In genomic region chr16:78575190-78575851, GRCm38 (mm10) we compare ENCODE assay signal across 8 mouse cellular contexts. TPM values are rescaled to one million over a fixed set of nuclear protein-coding genes. Genes with fewer than 3 reads are reported as not detected.
DNase-seq lines count a peak whose midpoint lies in the region; ATAC-seq lines count a peak whose summit lies in the region.

No protein-coding gene starts in this region.

- DNase-seq in heart, embryonic 10.5 days (ENCODE audit: low spot score): no peak
- DNase-seq in heart, postnatal 25 days (ENCODE audit: low spot score): no peak
- peak; percentile 15 for DNase-seq in 3T3-L1 (ENCODE audit: low read depth, low spot score)
- no peak for DNase-seq in forebrain, embryonic 10.5 days (ENCODE audit: extremely low spot score, low spot score)
- DNase-seq in liver, embryonic 11.5 days (ENCODE audit: low spot score): no peak
- DNase-seq in adrenal gland, adult 8-10 months: no peak
- DNase-seq in gastrocnemius, adult 8-10 months (ENCODE audit: low spot score in 2 of 2): no peak
- no peak for DNase-seq in layer of hippocampus, adult 9-11 months

- H3K27ac ChIP-seq in heart, embryonic 10.5 days: peak overlapping the region; percentile 94
- peak overlapping the region; percentile 95 for H3K27ac ChIP-seq in forebrain, embryonic 10.5 days
- no peak overlapping the region; the same call in 1 of the 2 replicates for H3K27ac ChIP-seq in liver, embryonic 11.5 days (ENCODE audit: low read depth, low read length)

- H3K4me3 ChIP-seq in heart, embryonic 10.5 days: peak overlapping the region; percentile 86
- peak overlapping the region; percentile 76 for H3K4me3 ChIP-seq in forebrain, embryonic 10.5 days
- peak overlapping the region; percentile 65 for H3K4me3 ChIP-seq in liver, embryonic 11.5 days (ENCODE audit: low read depth, low read length)

- H3K27me3 ChIP-seq in heart, embryonic 10.5 days (ENCODE audit: insufficient read depth, poor library complexity, severe bottlenecking): no peaks in the 10 kb centered on the region
- no peaks in the 10 kb centered on the region for H3K27me3 ChIP-seq in forebrain, embryonic 10.5 days (ENCODE audit: poor library complexity, severe bottlenecking)
- no peaks in the 10 kb centered on the region for H3K27me3 ChIP-seq in liver, embryonic 11.5 days (replicated peaks; ENCODE audit: control insufficient read depth, insufficient read depth, low read length)

- H3K9ac ChIP-seq in liver, embryonic 11.5 days (ENCODE audit: low read depth, low read length): peak overlapping the region; percentile 69

- 46% methylated on average over 4 of the region's 4 CpGs for WGBS in heart, embryonic 10.5 days
- 46% methylated on average over 4 of the region's 4 CpGs for WGBS in forebrain, embryonic 10.5 days
- 34% methylated on average over 4 of the region's 4 CpGs for WGBS in liver, embryonic 11.5 days

- no peaks in the 10 kb centered on the region; the same call in 1 of the 2 replicates for H3K36me3 ChIP-seq in heart, embryonic 10.5 days
- H3K36me3 ChIP-seq in forebrain, embryonic 10.5 days (replicated peaks): peaks cover 18% of the 10 kb centered on the region
- no peaks in the 10 kb centered on the region for H3K36me3 ChIP-seq in liver, embryonic 11.5 days (ENCODE audit: control insufficient read depth, insufficient read depth, low read length)

- intact Hi-C loops in heart, postnatal 25 days (cut with DNase I): loop anchor here (5.0 kb wide), 3 partner anchors 93 to 198 kb away; partner anchors contain the start of gene Btg3

- no peak for ATAC-seq in liver, embryonic 11.5 days (replicated peaks; ENCODE audit: low FRiP score)

- H3K4me1 ChIP-seq in heart, embryonic 10.5 days: peaks cover 12% of the 10 kb centered on the region; the same call in 1 of the 2 replicates
- H3K4me1 ChIP-seq in forebrain, embryonic 10.5 days: peaks cover 42% of the 10 kb centered on the region
- peaks cover 7% of the 10 kb centered on the region for H3K4me1 ChIP-seq in liver, embryonic 11.5 days (replicated peaks; ENCODE audit: control insufficient read depth, insufficient read depth, low read length)

- peak overlapping the region; percentile 70 for H3K4me2 ChIP-seq in liver, embryonic 11.5 days

- no peaks in the 10 kb centered on the region for H3K9me3 ChIP-seq in heart, embryonic 10.5 days
- H3K9me3 ChIP-seq in forebrain, embryonic 10.5 days: 0 out of 2 replicates have a peak, but pooled peaks cover under 1% of the 10 kb centered on the region
- H3K9me3 ChIP-seq in liver, embryonic 11.5 days (ENCODE audit: control insufficient read depth, low read length): no peaks in the 10 kb centered on the region

RNA-seq across cellular contexts. Expression of gene D16Ertd472e, which starts 1.2 kb away (rescaled TPM):
- 9.1 and 13.6 TPM in 2 replicates for polyA plus RNA-seq in heart, embryonic 10.5 days (2016; fragmentation: Nextera tagmentation; extraction: Ambion mirVana)
- 1 to 10 TPM; 4.2 to 4.9 TPM for total RNA-seq in heart, postnatal 25 days (2021)
- polyA plus RNA-seq in forebrain, embryonic 10.5 days (2016; fragmentation: Nextera tagmentation; extraction: Ambion mirVana): 19.7 and 21.1 TPM in 2 replicates
- 12.8 and 14.5 TPM in 2 replicates for polyA plus RNA-seq in liver, embryonic 11.5 days (2014; fragmentation: Nextera tagmentation; extraction: Ambion mirVana)
- 10 to 100 TPM; 22.2 to 58.2 (median 30.5) TPM for total RNA-seq in adrenal gland, adult 8-10 months (2022)
- 1 to 10 TPM; 2.4 to 3.6 (median 2.9) TPM for total RNA-seq in gastrocnemius, adult 8-10 months (2022)
